Mouse (Mus musculus): ENCODE data around the gene Acp4.

GRCm38 (mm10) chr7:44291418-44291817 is 34.2 kb upstream of the Acp4 start:
- TF ChIP-seq CTCF (IDR thresholded peaks at IDR 0.05; ENCODE audit: low read depth, low read length) (no peak), POLR2A (IDR thresholded peaks at IDR 0.05; ENCODE audit: extremely low read depth, insufficient read depth, low read length) (no peak)

Measured in liver, adult 2 months (tissue).